Mouse (Mus musculus) myocyte (in vitro differentiated cells): ENCODE results near the gene Ppp1r14a.

ENCODE experiments used
- CEBPB ChIP-seq: IDR thresholded peaks from 2 replicates; pipeline ENCODE4 v1.6.1; 2011; ENCODE audit warnings: mild to moderate bottlenecking, moderate library complexity; ENCODE audit not compliant: poor library complexity, insufficient read depth, severe bottlenecking
- E2F4 ChIP-seq: IDR thresholded peaks from one replicate; pipeline ENCODE4 v1.6.1; 2011; ENCODE audit warnings: mild to moderate bottlenecking, control low read depth, moderate library complexity; ENCODE audit not compliant: insufficient read depth
- MAX ChIP-seq: IDR thresholded peaks from one replicate; pipeline ENCODE4 v1.6.1; 2011; ENCODE audit warnings: low read depth, mild to moderate bottlenecking, control low read depth
- MYOD1 ChIP-seq, 3 experiments: IDR thresholded peaks; one replicate each; pipeline ENCODE4 v1.6.1; 2011; ENCODE audit warnings: control low read depth in 2 of 3, low read depth in 2 of 3, mild to moderate bottlenecking in 2 of 3, moderate library complexity in 1 of 3; ENCODE audit not compliant: insufficient read length in 2 of 3, control insufficient read depth in 1 of 3
- MYOG ChIP-seq, 3 experiments: IDR thresholded peaks; one replicate each; pipeline ENCODE4 v1.6.1; 2011; ENCODE audit warnings: control low read depth in 2 of 3, low read depth in 2 of 3, mild to moderate bottlenecking in 2 of 3; ENCODE audit not compliant: insufficient read length in 2 of 3, control insufficient read depth in 1 of 3, insufficient read depth in 1 of 3
- POLR2A ChIP-seq: IDR thresholded peaks from one replicate; pipeline ENCODE4 v1.6.1; 2011; ENCODE audit warnings: low read depth, mild to moderate bottlenecking, control low read depth, moderate library complexity; ENCODE audit not compliant: insufficient read length
- POLR2AphosphoS2 ChIP-seq: IDR thresholded peaks from one replicate; pipeline ENCODE4 v1.6.1; 2011; ENCODE audit warnings: low read depth, control low read depth; ENCODE audit not compliant: insufficient read length
- REST ChIP-seq: IDR thresholded peaks from one replicate; pipeline ENCODE4 v1.6.1; 2011; ENCODE audit warnings: mild to moderate bottlenecking, control low read depth, moderate library complexity; ENCODE audit not compliant: insufficient read depth, insufficient read length
- SRF ChIP-seq: IDR thresholded peaks from one replicate; pipeline ENCODE4 v1.6.1; 2011; ENCODE audit warnings: low read depth; ENCODE audit not compliant: control insufficient read depth, insufficient read length
- TCF12 ChIP-seq: IDR thresholded peaks from one replicate; pipeline ENCODE4 v1.6.1; 2011; ENCODE audit warnings: mild to moderate bottlenecking, control low read depth; ENCODE audit not compliant: poor library complexity, insufficient read depth, severe bottlenecking
- TCF3 ChIP-seq: IDR thresholded peaks from one replicate; pipeline ENCODE4 v1.6.1; 2011; ENCODE audit warnings: low read depth, control low read depth; ENCODE audit not compliant: insufficient read length
- USF1 ChIP-seq: IDR thresholded peaks from one replicate; pipeline ENCODE4 v1.6.1; 2011; ENCODE audit warnings: low read depth, mild to moderate bottlenecking, control low read depth, moderate library complexity

- TF ChIP-seq POLR2A, result no peak
- no peak for TF ChIP-seq CEBPB
- no peak for TF ChIP-seq POLR2AphosphoS2
- no peak for TF ChIP-seq TCF3
- no peak for TF ChIP-seq MYOD1 (IDR thresholded peaks at IDR 0.05; ENCODE audit: control insufficient read depth in 1 of 3, insufficient read length in 2 of 3, low read depth in 2 of 3)
- TF ChIP-seq MAX, result no peak
- TF ChIP-seq USF1, result no peak
- no peak for TF ChIP-seq TCF12
- TF ChIP-seq REST, result no peak
- TF ChIP-seq E2F4, result no peak
- no peak for TF ChIP-seq MYOG (IDR thresholded peaks at IDR 0.05; ENCODE audit: control insufficient read depth in 1 of 3, insufficient read depth in 1 of 3, insufficient read length in 2 of 3, low read depth in 2 of 3)
- TF ChIP-seq SRF, result no peak
Observed at GRCm38 (mm10) chr7:29319337-29320307, 30.5 kb downstream of the Ppp1r14a start.
